Mouse (Mus musculus): ENCODE measurements around the gene L3hypdh. TPM values are rescaled to one million over a fixed set of nuclear protein-coding genes. Genes with fewer than 3 reads are reported as not detected.
A peak's percentile ranks its signal among the peaks of the same experiment; 100 is the strongest.

Gene L3hypdh
- polyA plus RNA-seq, 1 experiment from 2014 or later: 23.4 TPM

- H3K4me1 ChIP-seq: peaks cover 40% of the 10 kb centered on the region
- WGBS: 2% methylated on average over 46 of the region's 46 CpGs
- H3K4me3 ChIP-seq: peak overlapping the region; percentile 74
- no peaks in the 10 kb centered on the region for H3K36me3 ChIP-seq
- peak overlapping the region; percentile 91 for H3K4me2 ChIP-seq
- peak; percentile 1; the same call in 1 of the 2 replicates for ATAC-seq (ENCODE audit: insufficient number of reproducible peaks, insufficient read depth, low FRiP score, low TSS enrichment, low read depth)
- no peaks in the 10 kb centered on the region for H3K9me3 ChIP-seq
- H3K9ac ChIP-seq: peak overlapping the region; percentile 81
- H3K27me3 ChIP-seq: no peaks in the 10 kb centered on the region
- peak overlapping the region; percentile 94 for H3K27ac ChIP-seq
Observed at GRCm38 (mm10) chr12:72084261-72085023, 797 bp downstream of the L3hypdh start.

- no peak for ATAC-seq (ENCODE audit: insufficient number of reproducible peaks, insufficient read depth, low FRiP score, low TSS enrichment, low read depth)
- no peaks in the 10 kb centered on the region for H3K36me3 ChIP-seq
- H3K9me3 ChIP-seq: no peaks in the 10 kb centered on the region
- H3K4me3 ChIP-seq: no peak overlapping the region
- peaks cover 40% of the 10 kb centered on the region for H3K4me1 ChIP-seq
- H3K27ac ChIP-seq: no peak overlapping the region
- no peak overlapping the region for H3K4me2 ChIP-seq
- no peaks in the 10 kb centered on the region for H3K27me3 ChIP-seq
- H3K9ac ChIP-seq: no peak overlapping the region
- 76% methylated on average over 9 of the region's 9 CpGs for whole genome bisulfite sequencing
Observed at GRCm38 (mm10) chr12:72083265-72083664, 2.0 kb downstream of the L3hypdh start.

- no peak for ATAC-seq (ENCODE audit: insufficient number of reproducible peaks, insufficient read depth, low FRiP score, low TSS enrichment, low read depth)
- Histone ChIP-seq H3K27me3 (no peaks in the 10 kb centered on the region), H3K9ac (no peak overlapping the region), H3K4me2 (peak overlapping the region; percentile 49), H3K4me1 (peaks cover 31% of the 10 kb centered on the region), H3K27ac (no peak overlapping the region), H3K4me3 (peak overlapping the region; percentile 20), H3K9me3 (no peaks in the 10 kb centered on the region), H3K36me3 (no peaks in the 10 kb centered on the region)
- 24% methylated on average over 18 of the region's 18 CpGs for WGBS
Observed at GRCm38 (mm10) chr12:72082370-72082769, 2.9 kb downstream of the L3hypdh start.

- Histone ChIP-seq H3K27me3 (no peaks in the 10 kb centered on the region), H3K27ac (no peak overlapping the region), H3K4me3 (0 out of 2 replicates have a peak overlapping the region, but pooled peaks have one; percentile 20), H3K4me2 (peak overlapping the region; percentile 49), H3K9ac (no peak overlapping the region), H3K9me3 (no peaks in the 10 kb centered on the region), H3K36me3 (no peaks in the 10 kb centered on the region), H3K4me1 (peaks cover 29% of the 10 kb centered on the region)
- ATAC-seq (ENCODE audit: insufficient number of reproducible peaks, insufficient read depth, low FRiP score, low TSS enrichment, low read depth): no peak
- WGBS: 66% methylated on average over 3 of the region's 3 CpGs
Observed at GRCm38 (mm10) chr12:72081961-72082360, 3.3 kb downstream of the L3hypdh start.

- Histone ChIP-seq H3K36me3 (peaks cover 18% of the 10 kb centered on the region), H3K9me3 (no peaks in the 10 kb centered on the region), H3K4me2 (no peak overlapping the region), H3K27ac (no peak overlapping the region), H3K4me1 (peaks cover 13% of the 10 kb centered on the region), H3K4me3 (no peak overlapping the region), H3K9ac (no peak overlapping the region), H3K27me3 (no peaks in the 10 kb centered on the region)
- WGBS: 90% methylated on average over 3 of the region's 3 CpGs
- ATAC-seq (ENCODE audit: insufficient number of reproducible peaks, insufficient read depth, low FRiP score, low TSS enrichment, low read depth): no peak
Observed at GRCm38 (mm10) chr12:72078248-72078647, 7.0 kb downstream of the L3hypdh start.

DNA sequence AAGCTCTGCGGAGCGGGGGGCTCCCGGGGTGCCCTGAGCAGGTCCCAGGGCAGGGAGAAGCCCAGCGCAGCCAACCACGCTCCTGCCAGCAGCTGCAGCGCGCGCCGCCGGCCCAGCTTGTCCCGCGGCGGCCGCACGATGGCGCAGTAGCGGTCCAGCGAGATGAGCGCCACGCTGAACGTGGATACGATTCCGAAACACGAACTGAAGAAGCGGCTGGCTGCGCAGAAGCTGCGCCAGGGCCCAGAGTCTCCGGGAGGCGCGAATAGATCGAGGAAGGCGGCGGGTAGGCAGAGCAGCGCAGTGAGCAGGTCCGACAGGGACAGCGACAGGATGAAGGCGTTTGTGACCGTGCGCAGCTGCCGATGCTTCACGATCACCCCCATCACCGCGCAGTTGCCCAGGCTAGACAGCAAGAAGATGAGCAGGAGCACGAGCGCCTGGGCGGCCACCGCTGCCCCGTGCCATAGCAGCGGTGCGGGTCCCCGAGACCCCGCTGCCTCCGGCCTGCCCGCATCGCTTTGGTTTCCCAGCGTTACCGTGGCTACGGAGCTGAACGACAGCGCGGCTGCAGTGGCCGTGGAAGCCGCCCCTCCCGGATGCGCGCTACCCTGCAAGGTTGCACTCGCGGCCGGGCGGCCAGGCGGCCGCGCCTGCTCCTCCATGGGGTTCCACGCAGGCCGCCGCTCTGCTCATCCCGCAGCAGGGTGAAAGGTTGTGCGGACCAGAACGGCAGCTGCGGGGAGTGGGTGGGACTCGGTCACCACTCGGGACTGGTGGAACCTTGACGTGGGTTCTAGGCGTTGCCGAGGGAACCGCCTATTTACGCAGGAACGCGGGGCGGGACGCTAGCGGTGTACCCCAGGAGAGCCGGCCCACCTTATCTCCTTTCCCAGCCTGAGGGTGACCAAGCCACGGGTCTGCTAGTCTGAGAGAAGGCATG is 14.6 kb downstream of the L3hypdh start, which contains the start of gene Gpr135:
TSS of gene Gpr135 (minus strand) at position 799 of the 943 bp plus-strand sequence.
- H3K27me3 ChIP-seq: peaks cover 47% of the 10 kb centered on the region

DNA sequence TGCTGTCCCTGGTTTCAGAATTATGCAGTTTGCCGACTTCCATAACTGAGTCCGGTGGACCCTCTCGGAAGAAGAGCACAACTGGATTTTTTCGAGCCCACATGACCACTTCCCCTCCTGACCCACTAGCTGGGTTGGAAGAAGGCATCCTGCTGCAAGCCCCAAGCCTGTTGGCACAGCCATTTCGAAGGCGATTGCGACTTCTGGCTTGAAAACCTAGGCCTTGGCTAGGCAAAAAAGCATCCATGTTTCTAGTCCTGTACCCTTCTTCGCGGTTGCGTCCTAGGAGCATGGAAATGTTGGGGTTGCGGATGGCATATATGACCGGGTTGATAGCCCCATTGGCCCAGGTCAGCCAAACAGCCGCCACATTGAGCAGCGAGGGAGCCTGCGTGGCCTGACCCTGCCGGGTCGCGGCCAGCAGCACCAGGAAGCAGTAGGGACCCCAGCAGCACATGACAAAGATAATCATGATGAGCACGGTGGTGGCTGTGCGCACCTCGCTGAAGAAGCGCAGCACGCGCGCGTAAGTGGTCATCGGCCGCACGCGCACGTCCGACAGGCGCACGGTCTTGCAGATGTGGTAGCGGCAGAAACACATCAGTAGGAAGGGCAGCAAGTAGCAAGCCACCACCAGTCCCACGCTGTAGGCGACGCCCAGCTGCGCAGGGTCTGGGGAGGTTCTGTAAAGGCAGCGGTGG is 15.5 kb downstream of the L3hypdh start:
- Histone ChIP-seq H3K36me3 (peaks cover 9% of the 10 kb centered on the region; the same call in 1 of the 2 replicates), H3K4me1 (peaks cover 10% of the 10 kb centered on the region), H3K4me2 (peak overlapping the region; percentile 99), H3K9me3 (no peaks in the 10 kb centered on the region), H3K4me3 (peak overlapping the region; percentile 70), H3K9ac (peak overlapping the region; percentile 75), H3K27ac (no peak overlapping the region), H3K27me3 (peaks cover 47% of the 10 kb centered on the region)
- ATAC-seq (ENCODE audit: insufficient number of reproducible peaks, insufficient read depth, low FRiP score, low TSS enrichment, low read depth): 0 out of 2 replicates have a peak, but pooled peaks have one; percentile 13
- WGBS: 5% methylated on average over 40 of the region's 40 CpGs

More for the DNA sequence above, 14.6 kb downstream of the L3hypdh start, which contains the start of gene Gpr135:
- H3K9ac ChIP-seq: peak within 1 kb of the TSS; percentile 75
- WGBS: under 1% methylated on average over 94 of the region's 94 CpGs
- H3K36me3 ChIP-seq: peaks cover 16% of the 10 kb centered on the region
- peak within 1 kb of the TSS; percentile 11; the same call in 1 of the 2 replicates for H3K27ac ChIP-seq
- no peaks in the 10 kb centered on the region for H3K9me3 ChIP-seq
- H3K4me2 ChIP-seq: peak within 1 kb of the TSS; percentile 99
- peak within 1 kb of the TSS; percentile 70 for H3K4me3 ChIP-seq
- ATAC-seq (ENCODE audit: insufficient number of reproducible peaks, insufficient read depth, low FRiP score, low TSS enrichment, low read depth): peak; percentile 72
- H3K4me1 ChIP-seq: peaks cover 10% of the 10 kb centered on the region

DNA sequence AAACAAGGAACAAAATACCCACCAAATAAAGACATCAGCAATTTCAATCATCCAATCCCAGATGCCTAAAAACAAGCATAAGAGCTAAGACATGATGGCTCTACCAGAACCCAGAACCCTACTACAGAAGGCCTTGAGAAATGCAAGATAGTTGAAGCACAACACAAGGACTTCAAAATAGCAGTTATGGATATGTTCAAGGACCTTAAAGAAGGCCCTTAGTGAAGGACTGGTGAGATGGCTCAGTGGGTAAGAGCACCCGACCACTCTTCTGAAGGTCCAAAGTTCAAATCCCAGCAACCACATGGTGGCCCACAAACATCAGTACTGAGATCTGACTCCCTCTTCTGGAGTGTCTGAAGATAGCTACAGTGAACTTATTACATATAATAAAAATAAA is 27.5 kb downstream of the L3hypdh start:
- Histone ChIP-seq H3K4me2 (no peak overlapping the region), H3K27me3 (no peaks in the 10 kb centered on the region), H3K36me3 (no peaks in the 10 kb centered on the region), H3K27ac (no peak overlapping the region), H3K9ac (no peak overlapping the region), H3K9me3 (no peaks in the 10 kb centered on the region), H3K4me1 (no peaks in the 10 kb centered on the region), H3K4me3 (no peak overlapping the region)
- 90% methylated on average over 1 of the region's 1 CpGs for WGBS
- ATAC-seq (ENCODE audit: insufficient number of reproducible peaks, insufficient read depth, low FRiP score, low TSS enrichment, low read depth): no peak

GRCm38 (mm10) chr12:72053851-72054250 is 31.4 kb downstream of the L3hypdh start:
- no peak for ATAC-seq (ENCODE audit: insufficient number of reproducible peaks, insufficient read depth, low FRiP score, low TSS enrichment, low read depth)
- 0 out of 2 replicates have a peak, but pooled peaks cover 5% of the 10 kb centered on the region for H3K9me3 ChIP-seq
- H3K27me3 ChIP-seq: no peaks in the 10 kb centered on the region
- H3K36me3 ChIP-seq: no peaks in the 10 kb centered on the region
- WGBS: 31% methylated on average over 6 of the region's 6 CpGs
- H3K9ac ChIP-seq: no peak overlapping the region
- H3K4me3 ChIP-seq: no peak overlapping the region
- no peak overlapping the region for H3K4me2 ChIP-seq
- no peaks in the 10 kb centered on the region for H3K4me1 ChIP-seq
- no peak overlapping the region for H3K27ac ChIP-seq

DNA sequence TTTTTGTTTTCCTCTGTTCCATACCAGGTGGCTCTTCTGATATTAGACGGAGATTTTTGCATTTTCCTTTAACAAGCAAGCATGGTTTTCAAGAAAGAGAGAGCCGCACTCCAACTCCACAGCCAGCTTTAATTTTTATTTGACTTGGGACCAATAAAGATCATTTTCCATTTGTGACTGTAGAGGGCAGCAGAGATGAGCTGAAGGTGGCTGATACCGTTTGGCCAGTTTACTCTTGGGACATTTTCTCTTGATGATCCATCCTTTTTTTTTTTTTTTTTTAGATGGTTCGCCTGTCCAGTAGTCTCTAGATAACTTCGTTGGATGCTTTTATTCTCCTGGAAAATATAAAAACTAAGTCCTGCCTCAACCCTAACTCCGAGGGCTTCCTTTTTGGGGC is 31.9 kb downstream of the L3hypdh start:
- 40% methylated on average over 6 of the region's 6 CpGs for WGBS
- no peak overlapping the region for H3K27ac ChIP-seq

DNA sequence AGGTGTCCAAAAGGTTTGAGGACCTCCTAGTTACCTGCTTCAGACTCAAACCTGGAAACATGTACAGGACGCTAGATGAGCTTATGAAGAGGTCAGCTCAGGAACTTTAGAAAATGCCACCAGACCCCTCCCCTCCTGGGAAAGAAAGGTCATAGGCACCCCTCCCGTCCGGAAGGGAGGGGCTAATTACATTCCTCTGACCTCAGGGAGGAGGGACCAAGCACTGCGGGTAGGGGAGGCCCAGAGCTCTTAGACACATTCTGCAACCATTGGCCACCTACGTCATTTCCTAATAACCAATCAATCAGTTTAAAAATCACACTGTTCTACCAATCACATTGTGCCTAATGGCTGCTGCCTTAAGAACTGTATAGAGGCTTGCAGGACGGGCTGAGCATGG is 32.7 kb downstream of the L3hypdh start:
- H3K4me3 ChIP-seq: no peak overlapping the region
- no peak overlapping the region for H3K27ac ChIP-seq
- WGBS: 76% methylated on average over 6 of the region's 6 CpGs
- no peaks in the 10 kb centered on the region for H3K36me3 ChIP-seq
- no peak for ATAC-seq (ENCODE audit: insufficient number of reproducible peaks, insufficient read depth, low FRiP score, low TSS enrichment, low read depth)
- no peaks in the 10 kb centered on the region; the same call in 1 of the 2 replicates for H3K27me3 ChIP-seq
- H3K4me1 ChIP-seq: no peaks in the 10 kb centered on the region
- H3K4me2 ChIP-seq: no peak overlapping the region
- no peak overlapping the region for H3K9ac ChIP-seq
- H3K9me3 ChIP-seq: 0 out of 2 replicates have a peak, but pooled peaks cover 5% of the 10 kb centered on the region

More for the DNA sequence above, 31.9 kb downstream of the L3hypdh start:
- no peaks in the 10 kb centered on the region for H3K36me3 ChIP-seq
- H3K4me2 ChIP-seq: no peak overlapping the region
- no peak overlapping the region for H3K9ac ChIP-seq
- no peak for ATAC-seq (ENCODE audit: insufficient number of reproducible peaks, insufficient read depth, low FRiP score, low TSS enrichment, low read depth)
- no peaks in the 10 kb centered on the region for H3K4me1 ChIP-seq
- H3K27me3 ChIP-seq: no peaks in the 10 kb centered on the region; the same call in 1 of the 2 replicates
- H3K4me3 ChIP-seq: no peak overlapping the region
- 0 out of 2 replicates have a peak, but pooled peaks cover 5% of the 10 kb centered on the region for H3K9me3 ChIP-seq

All from embryonic facial prominence, embryonic 13.5 days (tissue).